Mouse (Mus musculus) heart, postnatal 0 days (tissue): ENCODE results near the gene Igf1r.

Experiments used
- CTCF ChIP-seq: IDR thresholded peaks from 2 replicates; pipeline ENCODE4 v1.5.1; 2016; ENCODE audit warnings: antibody characterized with exemption, control low read depth, low read depth
- EP300 ChIP-seq: IDR thresholded peaks from 2 replicates; pipeline ENCODE4 v1.6.1; 2016; ENCODE audit warnings: antibody characterized with exemption, low read depth

DNA sequence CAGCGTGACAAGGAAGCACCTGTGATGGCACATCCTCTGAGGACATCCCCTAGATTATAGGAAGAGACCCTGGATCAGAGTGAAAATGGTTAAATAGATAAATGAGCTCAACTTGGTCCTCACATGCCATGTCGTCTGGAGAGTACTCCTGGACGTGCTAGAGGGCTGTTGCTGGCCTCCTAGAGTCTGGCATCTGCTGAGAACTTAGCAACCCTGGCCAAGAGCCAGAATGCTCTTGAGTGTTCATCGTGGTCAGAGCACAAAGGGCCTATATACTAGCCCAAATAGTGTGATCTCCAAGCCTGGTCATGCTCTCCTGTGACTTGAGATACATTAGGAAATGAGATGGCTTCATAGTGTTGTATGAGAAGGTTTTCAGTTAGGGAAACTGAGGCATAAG is 257.8 kb downstream of the Igf1r start:
- TF ChIP-seq CTCF (no peak), EP300 (no peak)
